Mouse (Mus musculus) kidney, adult 2 months (tissue): ENCODE data around the gene Sos2.

Source experiments
- CTCF ChIP-seq: fragments of 200-500 bp; conservative IDR thresholded peaks from 2 replicates; pipeline ENCODE4 v1.5.1; 2011; ENCODE audit warnings: low read depth, mild to moderate bottlenecking, control low read depth, low read length, moderate library complexity, mixed read lengths; ENCODE audit not compliant: insufficient read depth, insufficient read length
- POLR2A ChIP-seq: fragments of 200-500 bp; IDR thresholded peaks from one replicate; pipeline ENCODE4 v1.6.1; 2011; ENCODE audit warnings: low read depth, low read length, control low read depth

- TF ChIP-seq POLR2A (no peak), CTCF (no peak)
These were observed 144.4 kb downstream of the Sos2 start for GRCm38 (mm10) chr12:69537243-69537674.
